Mouse (Mus musculus): ENCODE measurements around the gene Mettl2. TPM values are rescaled to one million over a fixed set of nuclear protein-coding genes. Genes with fewer than 3 reads are reported as not detected.

The Mettl2 gene
- total RNA-seq, 4 experiments from 2014 or later: 21.6 to 28.6 (median 24.8) TPM

GRCm38 (mm10) chr11:105153068-105153833, 27.0 kb downstream of the Mettl2 start:
- DNase-seq: peak; percentile 36

DNA sequence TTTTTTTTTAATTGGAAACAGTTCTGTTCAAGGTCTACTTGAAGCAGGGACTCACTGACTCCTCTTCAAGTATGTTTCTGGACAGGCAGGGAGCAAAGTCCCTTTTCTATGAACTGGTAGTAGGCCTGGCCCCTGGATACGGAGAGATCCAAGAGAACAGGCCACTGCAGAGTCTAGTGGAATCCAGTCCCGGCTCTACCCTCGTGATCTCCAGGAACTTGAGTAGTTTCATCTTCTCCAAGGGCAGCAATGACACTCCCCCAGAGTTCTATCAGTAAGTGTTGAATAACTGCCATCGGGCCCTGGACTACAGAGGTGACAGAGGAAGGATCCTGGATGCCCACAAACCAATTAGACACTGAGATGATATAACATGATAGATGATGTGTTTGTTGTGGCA, 29.7 kb downstream of the Mettl2 start:
- no peak for DNase-seq

DNA sequence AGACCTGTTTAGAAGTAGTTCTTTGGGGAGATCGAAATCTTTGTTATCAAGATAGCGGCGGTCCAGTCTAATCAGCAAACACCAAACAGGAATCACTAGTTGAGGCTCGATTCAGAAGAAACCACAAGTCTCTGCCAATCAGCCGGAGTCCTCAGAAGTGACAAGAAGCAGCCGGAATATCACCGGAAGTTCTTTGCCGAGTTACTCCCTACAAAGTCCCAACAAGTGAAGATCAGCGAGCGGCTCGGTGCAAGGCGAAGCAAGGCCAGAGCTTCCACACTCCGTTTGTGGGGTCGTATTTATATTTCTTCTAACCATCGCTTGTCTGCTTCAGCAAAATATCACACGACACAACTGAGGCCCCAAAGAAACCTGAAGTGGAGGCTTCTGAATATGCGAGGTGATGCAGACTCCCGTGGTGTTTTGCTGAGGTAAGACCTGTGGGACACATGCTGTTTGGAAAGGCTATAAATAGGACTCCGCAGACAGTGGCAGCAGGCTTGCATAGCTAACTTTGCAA, 30.6 kb downstream of the Mettl2 start:
- DNase-seq: no peak

- DNase-seq: no peak
Measured at GRCm38 (mm10) chr11:105158047-105158446, 31.8 kb downstream of the Mettl2 start.

DNA sequence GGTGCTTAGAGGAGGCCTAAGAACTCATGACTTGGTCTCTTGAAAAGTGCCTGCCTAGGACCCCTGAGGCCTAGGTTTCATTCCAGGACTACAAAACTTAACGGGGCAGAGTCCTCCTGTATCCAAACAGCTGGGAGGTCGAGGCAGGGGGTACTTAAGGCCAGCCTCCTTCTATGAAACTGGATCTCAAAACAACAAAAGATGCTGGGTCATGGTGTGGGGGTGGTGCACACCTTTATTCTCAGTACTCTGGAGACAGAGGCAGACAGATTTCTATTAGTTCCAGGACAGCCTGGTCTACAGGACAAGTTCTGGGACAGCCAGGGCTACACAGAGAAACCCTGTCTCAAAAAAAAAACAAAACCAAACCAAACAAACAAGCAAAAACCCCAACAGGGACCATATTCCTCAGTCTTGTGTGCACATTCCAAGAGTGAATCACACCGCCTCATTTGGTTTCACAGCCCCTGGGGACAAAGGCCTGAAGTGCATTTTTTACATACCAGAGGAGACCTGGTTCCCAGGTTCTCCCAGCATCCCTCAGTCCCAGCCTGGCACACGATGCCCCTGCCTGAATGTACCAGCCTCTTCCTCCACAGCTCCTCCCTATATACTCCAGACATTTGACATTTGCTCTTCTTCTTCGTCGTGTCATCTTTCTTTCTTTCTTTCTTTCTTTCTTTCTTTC, 33.6 kb downstream of the Mettl2 start:
- DNase-seq: no peak

DNA sequence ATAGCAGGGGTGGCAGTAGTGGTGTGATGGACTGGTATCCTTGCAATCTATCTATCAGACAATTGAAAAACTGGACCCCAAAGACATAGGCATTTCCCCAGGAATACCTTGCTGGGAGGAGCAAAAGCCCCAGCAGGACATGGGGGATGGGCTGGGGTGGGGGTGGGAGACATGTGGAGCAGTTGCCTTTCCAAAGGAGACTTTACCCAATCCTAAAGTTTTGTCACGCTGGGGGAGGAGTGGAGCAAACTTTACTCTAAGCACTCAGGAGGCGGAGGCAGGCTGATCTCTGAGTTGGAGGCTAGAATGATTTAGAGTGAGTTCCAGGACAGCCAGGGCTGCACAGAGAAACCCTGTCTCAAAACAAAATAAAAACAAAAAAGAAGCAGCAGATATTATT, 35.2 kb downstream of the Mettl2 start:
- DNase-seq: no peak

GRCm38 (mm10) chr11:105164516-105165510, 38.6 kb downstream of the Mettl2 start:
- no peak for DNase-seq

DNA sequence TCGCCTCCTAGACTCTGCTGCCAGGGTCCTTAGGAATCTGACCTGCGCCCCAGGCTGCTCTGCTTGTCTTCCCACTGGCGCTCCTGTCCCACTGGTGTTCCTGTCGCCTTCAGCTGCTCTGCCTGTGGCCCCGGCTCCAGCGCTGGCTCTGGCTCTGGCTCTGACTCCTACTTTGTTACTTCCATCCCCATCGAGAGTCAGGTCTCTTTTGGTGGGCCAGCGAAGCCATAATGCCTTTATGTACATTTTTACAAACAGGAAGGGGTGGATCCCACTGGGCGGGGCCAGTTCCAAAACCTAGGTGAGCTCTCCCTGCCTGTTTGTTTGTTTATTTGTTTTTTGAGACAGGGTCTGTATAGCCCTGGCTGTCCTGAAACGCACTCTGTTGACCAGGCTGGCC, 40.6 kb downstream of the Mettl2 start:
- no peak for DNase-seq

DNA sequence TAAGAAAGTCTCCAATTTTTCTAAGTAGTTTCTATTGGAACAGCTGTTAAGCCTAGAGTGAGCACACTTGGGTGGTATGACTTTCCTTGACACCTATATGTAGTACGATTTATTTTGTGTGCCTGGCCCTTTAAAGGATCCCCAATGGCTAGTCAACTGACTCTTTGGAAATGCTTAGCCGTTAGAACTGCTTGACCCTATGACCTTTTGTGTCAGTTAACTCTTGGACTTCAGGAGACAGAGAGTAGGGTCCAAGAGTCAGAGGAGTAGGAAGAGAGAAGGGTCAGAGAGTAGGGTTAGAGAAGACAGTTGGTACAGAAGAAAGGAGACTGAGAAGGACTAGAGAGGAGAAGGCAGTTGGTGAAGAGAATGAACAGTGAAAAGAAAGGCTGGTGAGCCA, 52.3 kb downstream of the Mettl2 start, which contains the start of gene Tlk2:
Tlk2 (plus strand) TSS at position 292 of the 400 bp plus-strand sequence.
- no peak for DNase-seq

DNA sequence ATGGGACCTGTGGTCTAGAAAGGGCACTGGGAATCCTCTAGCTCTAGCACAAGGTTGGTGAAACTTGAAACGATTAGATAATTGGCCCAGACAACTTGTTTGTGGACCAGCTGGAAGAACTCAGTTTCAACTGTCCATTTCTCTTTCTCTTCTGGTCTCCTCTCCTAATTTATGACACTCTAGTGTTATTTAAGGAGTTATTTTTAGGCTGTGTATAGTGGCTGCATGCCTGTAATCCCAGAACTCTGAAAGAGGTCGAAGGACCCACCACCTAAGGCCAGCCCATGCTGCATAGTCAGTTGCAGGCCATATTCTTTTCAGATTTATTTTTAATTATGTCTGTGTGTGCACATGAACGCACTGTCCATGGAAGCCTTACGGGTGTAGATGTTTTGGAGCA, 53.3 kb downstream of the Mettl2 start:
- DNase-seq: no peak

DNA sequence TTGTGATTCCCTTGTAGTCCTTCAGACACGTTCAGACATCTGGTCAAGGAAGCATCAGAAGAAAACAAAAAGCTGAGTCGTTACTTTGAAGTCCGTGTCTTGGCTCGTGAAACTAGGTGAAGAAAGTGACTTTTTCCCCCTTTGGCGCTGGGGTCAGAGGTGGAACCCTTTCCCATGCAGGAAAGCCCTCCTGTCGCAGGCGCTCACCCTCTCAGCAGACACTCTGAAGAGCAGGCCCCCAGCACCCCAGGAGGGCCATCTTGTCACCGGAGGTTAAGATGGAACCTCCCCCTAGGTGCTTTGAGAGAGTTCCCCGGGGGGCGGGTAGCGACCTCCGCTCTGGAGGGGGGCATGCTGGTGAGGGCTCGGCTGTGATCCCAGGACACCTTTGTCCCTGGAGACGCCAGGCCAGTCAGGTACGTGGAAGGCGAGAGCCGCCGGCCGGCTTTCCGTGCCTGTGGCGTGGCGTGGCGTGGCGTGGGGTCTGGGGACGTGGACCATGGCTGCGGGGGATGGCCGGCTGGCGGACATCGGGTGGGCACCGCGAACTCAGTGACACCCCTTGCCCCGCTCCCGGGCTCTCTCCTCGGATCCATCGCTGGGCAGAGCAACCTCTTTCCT, 54.4 kb downstream of the Mettl2 start:
- DNase-seq: peak; percentile 34

DNA sequence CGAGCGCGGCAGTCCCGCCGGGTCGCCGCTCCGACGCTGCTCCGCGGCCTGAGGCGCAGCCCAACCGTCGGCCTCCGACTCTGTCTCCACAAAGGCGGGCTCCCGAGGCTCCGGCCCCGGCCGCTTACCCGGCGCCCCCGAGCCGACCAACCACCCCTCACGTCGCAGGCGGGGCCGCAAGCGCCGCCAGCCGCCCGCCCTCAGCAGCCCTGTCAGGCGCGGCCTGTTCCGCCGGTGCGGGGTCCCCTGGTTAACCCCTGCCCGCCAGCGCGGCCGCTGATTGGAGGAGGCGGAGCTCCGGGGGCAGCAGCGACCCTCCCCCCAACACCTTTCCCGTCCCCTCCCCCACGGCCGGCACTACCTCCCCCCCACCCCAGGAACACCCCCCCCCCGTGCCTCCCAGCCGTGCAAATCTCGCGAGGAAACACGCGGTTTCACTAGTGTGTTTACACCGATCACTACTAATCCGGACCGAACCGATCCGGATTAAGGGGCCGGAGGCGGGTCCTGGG, 55.0 kb downstream of the Mettl2 start:
- peak; percentile 79 for DNase-seq

GRCm38 (mm10) chr11:105181689-105182460, 55.6 kb downstream of the Mettl2 start:
- DNase-seq: peak; percentile 25

DNA sequence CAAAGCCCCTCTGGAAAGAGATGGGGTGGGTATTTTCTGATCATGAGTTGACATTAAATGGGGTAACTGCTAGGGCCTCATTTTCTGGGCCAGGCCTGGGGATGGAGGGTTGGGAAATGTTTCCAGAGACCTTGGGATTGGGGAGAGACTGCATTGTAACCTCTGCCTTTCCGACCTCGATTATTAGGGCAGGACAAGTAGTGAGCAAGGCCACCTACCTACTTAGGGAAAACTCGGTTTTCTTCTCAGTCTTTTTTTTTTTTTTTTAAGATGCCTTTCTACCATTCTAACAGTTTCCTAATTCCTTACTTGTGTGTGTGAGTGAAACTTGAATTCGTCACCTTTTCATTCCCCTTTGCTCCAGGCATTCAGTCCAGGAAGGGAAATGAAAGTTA, 56.2 kb downstream of the Mettl2 start:
- DNase-seq: peak; percentile 37

DNA sequence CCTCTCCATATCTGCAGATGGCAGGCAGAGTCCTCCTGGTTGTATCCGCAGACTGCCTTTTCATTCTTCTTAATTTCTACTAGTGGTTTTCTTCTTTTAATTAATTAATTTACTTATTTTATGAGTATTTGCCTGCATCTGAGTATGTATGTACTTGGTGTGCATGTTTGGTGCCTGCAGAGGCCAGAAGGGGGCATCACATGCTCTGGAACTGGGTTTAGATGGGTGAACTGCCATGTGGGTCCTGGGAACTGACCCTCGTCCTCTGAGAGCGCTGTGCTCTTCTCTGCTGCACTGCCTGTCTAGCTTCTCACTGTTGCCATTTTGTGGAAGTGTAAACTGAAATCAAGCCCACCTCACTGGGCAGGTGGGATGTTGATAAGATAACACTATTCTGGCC, 58.5 kb downstream of the Mettl2 start:
- no peak for DNase-seq

Other genes with a start within 250 kb of the Mettl2 start
- gene Efcab3, start 62.8 kb upstream of the Mettl2 start, total RNA-seq (2022): under 1 TPM in 2 of 4 experiments, not detected in 2; 0.86 to 0.95 TPM
- not detected for gene Gm10842, start 20.5 kb downstream of the Mettl2 start, total RNA-seq (2022)
- 10 to 100 TPM; 44.2 to 59.4 (median 50.1) TPM for gene Tlk2, start 52.4 kb downstream of the Mettl2 start, total RNA-seq (2022)
- gene Mrc2, start 166.2 kb downstream of the Mettl2 start, total RNA-seq (2022): 10 to 100 TPM; 15.4 to 31.1 (median 22.2) TPM